Mouse (Mus musculus): Measurements from ENCODE around the gene Edar.

GRCm38 (mm10) chr10:58627569-58627968 lies 47.9 kb downstream of the Edar start:
- TF ChIP-seq POLR2A (IDR thresholded peaks at IDR 0.05; ENCODE audit: low read depth, low read length): no peak
- peak; percentile 47; the same call in 1 of the 2 replicates for TF ChIP-seq CTCF (IDR thresholded peaks at IDR 0.05; ENCODE audit: borderline replicate concordance, insufficient read depth, low read length)
